Mouse (Mus musculus): Measurements from ENCODE around the gene Samt2. TPM values are rescaled to one million over a fixed set of nuclear protein-coding genes. Genes with fewer than 3 reads are reported as not detected.
"Not testable (repeated sequence)": the region's sequence is repeated elsewhere in the genome, so short reads cannot be mapped to it uniquely, and the experiment has no call there.

Samt2 gene
- polyA plus RNA-seq (2015; fragmentation: Nextera tagmentation; extraction: Ambion mirVana), result not detected in 2 replicates

DNA sequence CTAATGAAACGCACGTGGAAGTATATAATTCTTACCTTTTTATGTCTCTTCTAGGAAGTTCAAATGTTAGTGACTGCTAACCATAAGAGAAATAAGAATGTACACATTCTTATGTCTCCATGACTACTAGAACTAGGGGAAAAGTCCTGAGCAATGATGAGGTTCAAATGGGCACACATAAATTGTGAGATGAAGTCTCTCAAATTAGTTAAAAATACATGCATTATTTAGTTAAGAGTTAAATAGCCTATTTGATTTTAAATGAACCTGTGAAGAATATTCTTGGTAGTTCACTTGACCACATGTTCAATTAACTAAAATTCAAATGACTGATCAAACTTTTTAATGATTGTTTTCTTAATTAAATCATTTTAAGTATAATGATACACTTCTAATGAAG, at the start of gene Samt2:
Gene Samt2, minus strand, starts transcription at position 101 of the 400 bp plus-strand sequence.
- not testable (repeated sequence) for H3K36me3 ChIP-seq; H3K27me3 ChIP-seq (replicated peaks); H3K4me3 ChIP-seq; H3K9ac ChIP-seq; H3K27ac ChIP-seq (replicated peaks); ATAC-seq (ENCODE audit: extremely low read depth, insufficient number of reproducible peaks, low FRiP score, low TSS enrichment); H3K4me2 ChIP-seq; H3K4me1 ChIP-seq; H3K9me3 ChIP-seq
- WGBS, result 67% methylated on average over 2 of the region's 2 CpGs

Other genes with a start within 250 kb of the Samt2 start
- gene 4930524N10Rik, start 236.0 kb downstream of the Samt2 start, polyA plus RNA-seq (2015; fragmentation: Nextera tagmentation; extraction: Ambion mirVana), result not detected in 2 replicates
- not detected in 2 replicates for gene Samt4, start 97.4 kb downstream of the Samt2 start, polyA plus RNA-seq (2015; fragmentation: Nextera tagmentation; extraction: Ambion mirVana)